Mouse (Mus musculus) adipocyte (in vitro differentiated cells): ENCODE results near the gene Mafg.
"Not testable (repeated sequence)": the region's sequence is repeated elsewhere in the genome, so short reads cannot be mapped to it uniquely, and the experiment has no call there.

Source experiments
- DNase-seq: peaks from one replicate; pipeline ENCODE4 v3.0.0-alpha.2; 2016; ENCODE audit warnings: low spot score

Mafg gene

GRCm38 (mm10) chr11:120598283-120598989 is 35.0 kb downstream of the Mafg start, which contains the start of the genes Alyref and Anapc11:
Gene Alyref, minus strand, starts transcription at chr11:120598365.
Gene Anapc11, plus strand, starts transcription at chr11:120598421.
- peak; percentile 94 for DNase-seq

GRCm38 (mm10) chr11:120597240-120598235 is 35.9 kb downstream of the Mafg start:
- peak; percentile 37 for DNase-seq

DNA sequence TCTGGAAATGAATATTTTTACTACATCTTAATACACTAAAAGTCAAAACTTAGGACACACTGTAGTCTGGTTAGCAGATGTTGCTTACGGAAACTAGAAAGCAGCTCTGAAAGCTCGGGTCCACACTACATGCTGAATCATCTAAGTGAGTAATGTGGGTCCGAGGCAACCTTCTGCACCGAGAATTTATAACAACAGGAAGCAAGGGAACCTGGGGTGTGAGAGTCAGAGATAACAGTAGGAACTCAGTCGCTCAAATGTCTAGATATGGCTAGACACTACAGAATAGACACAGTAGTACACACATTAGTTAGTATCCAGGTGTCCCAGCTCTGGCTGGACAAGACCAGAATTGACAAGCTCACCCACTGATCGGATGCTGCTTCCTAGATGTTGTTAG is 44.9 kb downstream of the Mafg start:
- no peak for DNase-seq

DNA sequence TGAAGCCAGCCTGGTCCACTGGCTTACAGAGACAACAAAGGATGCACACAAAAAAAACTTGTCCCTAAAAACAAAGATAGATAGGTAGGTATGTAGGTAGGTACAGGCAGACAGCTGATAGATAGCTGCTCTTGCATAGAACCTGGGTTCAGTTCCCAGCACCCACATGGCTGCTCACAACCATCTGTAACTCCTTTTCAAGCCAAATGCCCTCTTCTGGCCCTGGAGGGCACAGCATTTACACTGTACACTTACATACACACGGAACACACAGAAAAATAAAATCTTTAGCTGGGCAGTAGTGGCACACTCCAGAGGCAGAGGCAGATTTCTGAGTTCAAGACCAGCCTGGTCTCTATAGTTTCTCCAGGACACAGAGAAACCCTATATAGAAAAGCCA is 49.5 kb downstream of the Mafg start:
- no peak for DNase-seq

GRCm38 (mm10) chr11:120582982-120583293 is 50.5 kb downstream of the Mafg start:
- DNase-seq = not testable (repeated sequence)

GRCm38 (mm10) chr11:120582268-120582981 is 51.0 kb downstream of the Mafg start:
- DNase-seq = peak; percentile 37

GRCm38 (mm10) chr11:120581490-120582267 is 51.7 kb downstream of the Mafg start, which contains the start of gene Arhgdia:
Gene Arhgdia, minus strand, starts transcription at chr11:120581624.
- peak; percentile 83 for DNase-seq

- DNase-seq = no peak
These were observed 52.5 kb downstream of the Mafg start for GRCm38 (mm10) chr11:120580871-120581331.

DNA sequence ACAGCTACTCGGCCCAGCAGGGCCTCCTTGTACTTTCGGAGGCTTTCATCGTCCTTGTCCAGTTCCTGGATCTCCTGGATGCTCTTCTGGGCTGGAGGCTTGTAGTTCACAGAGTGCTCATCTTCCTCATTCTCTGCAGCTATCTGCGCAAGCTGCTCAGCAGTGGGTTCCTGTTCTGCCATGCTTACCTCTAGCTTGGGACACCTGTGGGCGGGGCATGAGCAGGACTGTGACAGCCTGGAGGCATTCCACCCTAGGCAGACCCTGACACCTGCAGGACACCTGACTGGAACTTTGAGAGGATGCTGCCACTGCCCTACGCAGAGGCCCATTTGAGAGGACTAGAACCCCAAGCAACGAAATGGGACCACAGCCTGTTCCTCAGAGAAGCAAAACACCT is 53.2 kb downstream of the Mafg start:
- DNase-seq = no peak

DNA sequence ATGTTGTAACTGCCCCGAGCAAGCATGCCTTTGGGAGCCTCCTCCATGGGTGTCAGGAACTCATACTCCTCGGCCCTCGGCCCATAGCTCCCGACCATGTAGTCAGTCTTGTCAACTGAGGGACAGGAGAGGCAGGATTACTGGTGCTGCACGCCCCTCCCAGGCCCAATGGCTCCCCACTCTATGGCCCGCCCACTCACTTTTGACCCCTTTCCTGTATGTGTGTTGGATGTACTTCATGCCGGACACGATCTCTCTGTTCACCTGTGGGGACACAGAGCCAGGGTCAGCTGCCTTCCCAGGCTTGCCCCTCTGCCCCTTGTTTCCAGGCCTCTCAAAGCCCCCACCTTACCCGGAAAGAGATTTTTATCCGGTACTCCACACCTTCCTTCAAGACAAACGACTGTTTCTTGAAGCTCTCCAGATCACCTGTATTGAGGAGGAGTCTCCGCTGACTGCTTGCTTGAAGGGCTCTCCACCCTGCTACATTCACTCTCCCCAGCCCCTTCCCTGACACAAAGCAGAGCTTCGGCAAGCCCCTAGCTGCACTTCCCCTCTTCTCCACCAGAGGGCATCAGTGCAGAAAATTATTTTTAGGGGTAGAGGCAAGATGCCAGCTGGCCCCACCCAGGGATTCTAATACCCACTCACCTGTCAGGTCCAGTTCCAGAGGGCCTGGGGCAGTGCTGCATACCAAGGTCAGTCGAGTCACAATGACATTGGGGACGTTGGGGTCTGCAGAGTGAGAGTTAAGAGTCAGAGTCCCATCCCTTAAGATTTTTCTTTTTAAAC is 53.9 kb downstream of the Mafg start:
- DNase-seq = peak; percentile 66

- DNase-seq = no peak
These were observed 54.6 kb downstream of the Mafg start for GRCm38 (mm10) chr11:120578694-120579243.

- DNase-seq = no peak
These were observed 55.2 kb downstream of the Mafg start for GRCm38 (mm10) chr11:120578024-120578693.

- peak; percentile 63 for DNase-seq
These were observed 56.0 kb downstream of the Mafg start for GRCm38 (mm10) chr11:120577211-120578023.

DNA sequence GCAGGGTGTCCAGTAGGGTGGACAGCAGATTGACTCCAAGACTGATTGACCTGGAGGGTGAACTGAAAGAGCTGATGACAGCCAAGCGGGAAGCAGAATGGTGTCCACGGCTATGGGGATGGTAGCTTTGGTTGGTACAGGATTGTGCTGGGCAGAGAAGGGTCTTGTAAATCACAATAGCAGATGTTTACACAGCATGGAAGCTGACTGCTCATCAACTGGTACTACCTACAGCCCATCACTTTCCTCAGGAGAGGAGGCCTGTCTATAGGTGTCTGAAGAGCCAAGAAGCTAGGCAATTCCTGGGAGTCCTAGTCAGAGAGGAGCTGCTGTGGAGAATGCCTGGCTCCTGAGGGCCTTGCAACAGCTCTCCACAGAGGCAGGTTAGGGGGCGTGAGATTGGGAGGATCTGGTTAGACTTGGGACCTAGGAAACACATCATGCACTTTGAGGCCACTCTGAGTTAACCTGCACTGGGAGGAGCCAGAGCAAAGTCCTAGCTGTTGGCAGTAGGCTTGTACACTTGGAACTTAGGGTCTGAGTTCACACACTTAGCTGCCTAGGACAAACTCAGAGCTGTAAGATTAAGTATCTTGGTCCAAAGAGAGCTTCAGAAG is 56.9 kb downstream of the Mafg start:
- no peak for DNase-seq

DNA sequence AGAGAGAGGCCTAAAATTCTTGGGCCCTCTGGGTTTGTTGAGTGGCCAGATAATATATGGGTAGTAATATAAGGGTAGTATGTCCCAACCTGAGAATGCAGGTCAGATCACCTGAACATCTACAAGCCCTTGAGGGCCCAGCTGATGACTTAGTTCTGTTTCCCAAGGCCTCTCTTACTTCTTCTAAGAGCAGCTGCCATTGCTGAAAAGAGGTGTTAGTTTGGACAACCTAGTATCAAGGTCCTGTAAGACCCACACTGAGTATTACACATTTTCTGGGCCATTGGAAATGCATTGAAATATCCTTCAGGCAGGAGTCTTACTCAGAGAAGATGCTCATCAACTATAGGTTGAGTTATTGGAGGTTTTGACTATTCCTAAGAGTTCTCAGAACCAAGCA is 57.5 kb downstream of the Mafg start:
- no peak for DNase-seq
